Mouse (Mus musculus) cerebellum, adult 2 months (tissue): ENCODE results near the gene Arpc5.

Experiments
- CTCF ChIP-seq: fragments of 200-500 bp; IDR thresholded peaks from 2 replicates; pipeline ENCODE4 v1.5.1; 2011; ENCODE audit warnings: low read depth, mild to moderate bottlenecking, control low read depth, low read length, moderate library complexity, borderline replicate concordance; ENCODE audit not compliant: insufficient read depth
- POLR2A ChIP-seq: fragments of 200-500 bp; IDR thresholded peaks from 2 replicates; pipeline ENCODE4 v1.6.1; 2011; ENCODE audit warnings: low read length, control low read depth, borderline replicate concordance; ENCODE audit not compliant: insufficient read depth

GRCm38 (mm10) chr1:152761791-152762190, 4.6 kb upstream of the Arpc5 start:
- TF ChIP-seq POLR2A (no peak), CTCF (no peak)
